Mouse (Mus musculus): ENCODE measurements around the gene Akap1. TPM values are rescaled to one million over a fixed set of nuclear protein-coding genes. Genes with fewer than 3 reads are reported as not detected.

Akap1 gene
- total RNA-seq, 2 experiments from 2014 or later, result 52.9 to 55.4 TPM

DNA sequence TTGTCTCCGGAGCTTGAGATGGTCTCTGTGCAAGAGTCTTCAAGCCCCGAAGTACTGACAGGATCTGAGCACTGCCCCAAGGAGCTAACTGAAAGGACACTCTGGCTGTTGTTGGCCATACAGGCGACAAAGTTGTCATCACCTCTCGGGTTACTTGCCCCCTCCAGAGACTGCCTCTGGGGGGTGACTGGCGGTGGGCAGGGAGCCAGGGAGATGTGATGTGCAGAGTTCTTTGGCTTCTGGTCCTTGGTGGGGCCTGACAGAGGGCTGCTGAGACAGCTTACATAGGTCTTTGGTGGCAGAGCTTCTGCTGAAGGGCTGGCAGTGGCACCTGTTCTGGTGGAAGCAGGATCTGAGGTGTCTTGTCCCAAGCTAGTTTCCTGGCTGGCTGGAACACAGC lies 20.0 kb downstream of the Akap1 start:
- intact Hi-C loops (cut with DNase I), result no loop called here
- DNase-seq, result no peak

GRCm38 (mm10) chr11:88843305-88843704 lies 21.1 kb downstream of the Akap1 start:
- DNase-seq, result no peak
- intact Hi-C loops (cut with DNase I), result no loop called here

GRCm38 (mm10) chr11:88842315-88842975 lies 21.9 kb downstream of the Akap1 start:
- intact Hi-C loops (cut with DNase I), result no loop called here
- DNase-seq, result no peak

DNA sequence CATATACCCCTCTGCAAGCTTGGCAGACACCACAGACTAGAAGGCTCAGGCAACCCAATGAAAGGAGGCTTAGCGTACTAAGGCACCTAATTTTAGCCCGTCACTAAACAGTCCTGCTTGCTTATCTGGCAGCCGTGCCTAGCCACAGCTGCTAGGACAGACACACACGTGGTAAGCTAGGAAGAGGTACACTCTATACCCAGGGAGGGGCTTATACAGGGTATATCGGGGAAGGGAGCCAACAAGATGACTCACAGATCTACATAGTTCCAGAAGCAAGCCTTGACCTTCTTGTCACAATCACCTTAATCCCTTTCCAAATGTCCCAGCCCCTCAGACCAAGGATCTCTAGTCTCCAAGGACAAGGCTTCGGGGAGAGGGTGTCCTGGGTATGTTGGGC lies 23.0 kb downstream of the Akap1 start:
- intact Hi-C loops (cut with DNase I), result no loop called here
- no peak for DNase-seq

DNA sequence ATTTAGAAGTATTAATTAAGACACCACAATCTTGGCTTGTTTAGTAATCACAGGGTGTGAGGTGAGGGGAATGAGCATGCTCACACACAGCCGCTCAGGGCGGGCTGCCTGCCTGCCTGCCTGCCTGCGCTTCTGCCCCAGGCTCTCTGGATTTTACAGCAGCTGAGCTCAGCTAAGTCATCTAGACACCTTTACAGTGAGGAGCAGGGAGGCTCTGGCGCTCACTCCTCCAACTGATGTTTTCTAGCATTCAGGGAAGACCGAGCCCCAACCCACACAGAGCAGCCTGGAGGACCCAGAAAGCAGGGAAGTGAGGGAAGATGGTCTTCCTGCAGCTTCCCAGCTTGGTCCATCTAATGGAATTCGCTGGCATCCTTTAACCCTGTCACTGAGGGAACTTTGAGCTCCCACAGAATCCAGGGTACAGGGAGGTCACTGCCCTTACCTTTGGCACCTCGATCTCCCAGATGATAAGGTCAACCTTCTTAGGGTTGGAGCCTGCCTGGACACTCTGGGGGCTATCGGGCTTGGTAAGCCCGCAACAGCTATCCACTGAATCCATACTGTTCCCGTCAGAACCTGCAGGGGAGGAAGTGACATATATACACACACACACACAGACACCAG lies 23.5 kb downstream of the Akap1 start:
- DNase-seq, result no peak
- intact Hi-C loops (cut with DNase I), result no loop called here

DNA sequence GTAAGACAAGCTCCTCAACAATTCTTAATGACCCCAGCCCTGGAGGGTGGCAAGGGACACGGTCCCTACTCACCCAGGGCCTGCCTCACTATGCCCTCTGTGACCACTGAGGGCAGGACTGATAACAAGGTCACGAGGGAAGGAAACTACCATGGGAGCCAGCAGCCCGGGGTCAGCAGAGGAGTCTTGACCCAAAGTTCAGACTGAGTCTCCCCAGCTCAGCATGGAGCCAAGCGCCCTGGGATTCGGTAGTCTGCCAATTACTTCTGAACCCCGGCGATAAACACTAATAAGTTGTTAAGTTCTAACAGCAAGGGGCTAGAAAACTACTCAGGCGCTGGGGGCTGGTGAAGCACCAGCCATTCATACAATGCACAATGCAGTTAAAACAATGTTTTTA lies 24.1 kb downstream of the Akap1 start:
- DNase-seq, result no peak
- intact Hi-C loops (cut with DNase I), result no loop called here

- no peak for DNase-seq
- intact Hi-C loops (cut with DNase I), result no loop called here
These were observed 25.0 kb downstream of the Akap1 start for GRCm38 (mm10) chr11:88839379-88839778.

GRCm38 (mm10) chr11:88838630-88839029 lies 25.8 kb downstream of the Akap1 start:
- no peak for DNase-seq
- intact Hi-C loops (cut with DNase I), result no loop called here

- no peak for DNase-seq
These were observed 29.8 kb downstream of the Akap1 start for GRCm38 (mm10) chr11:88834606-88835005.

GRCm38 (mm10) chr11:88834134-88834533 lies 30.3 kb downstream of the Akap1 start:
- intact Hi-C loops (cut with DNase I), result no loop called here
- no peak for DNase-seq

More at GRCm38 (mm10) chr11:88834606-88835005, 29.8 kb downstream of the Akap1 start:
- intact Hi-C loops (cut with DNase I), result no loop called here

DNA sequence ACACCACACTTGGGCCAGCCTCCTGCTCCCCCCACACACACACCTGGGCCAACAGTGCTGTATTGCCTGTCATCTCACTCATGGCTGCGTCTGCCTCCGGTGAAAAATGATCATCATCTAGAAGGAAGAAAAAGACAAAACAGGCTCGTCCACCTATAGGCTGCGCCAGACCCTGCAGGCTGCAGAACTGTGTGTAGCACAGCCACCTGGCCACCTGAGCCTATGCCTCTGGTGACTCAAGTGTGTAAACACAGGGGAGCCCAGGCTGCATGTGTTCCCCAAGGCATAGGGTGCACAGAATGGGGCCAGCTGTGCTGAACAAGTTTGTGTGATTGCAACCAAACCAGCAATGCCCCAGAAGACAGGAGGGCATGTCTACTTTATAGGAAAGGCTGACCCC lies 31.3 kb downstream of the Akap1 start:
- no peak for DNase-seq
- intact Hi-C loops (cut with DNase I), result no loop called here

- intact Hi-C loops (cut with DNase I), result no loop called here
- no peak for DNase-seq
These were observed 34.1 kb downstream of the Akap1 start for GRCm38 (mm10) chr11:88830257-88830804.

- intact Hi-C loops (cut with DNase I), result loop anchor here (10.0 kb wide), 2 partner anchors 534 to 774 kb away; partner anchors contain the start of gene Ccdc182
- no peak for DNase-seq
These were observed 35.9 kb downstream of the Akap1 start for GRCm38 (mm10) chr11:88828528-88828927.

GRCm38 (mm10) chr11:88825909-88826308 lies 38.5 kb downstream of the Akap1 start:
- DNase-seq, result peak; percentile 84
- intact Hi-C loops (cut with DNase I), result loop anchor here (10.0 kb wide), 2 partner anchors 531 to 771 kb away; partner anchors contain the start of gene Ccdc182

DNA sequence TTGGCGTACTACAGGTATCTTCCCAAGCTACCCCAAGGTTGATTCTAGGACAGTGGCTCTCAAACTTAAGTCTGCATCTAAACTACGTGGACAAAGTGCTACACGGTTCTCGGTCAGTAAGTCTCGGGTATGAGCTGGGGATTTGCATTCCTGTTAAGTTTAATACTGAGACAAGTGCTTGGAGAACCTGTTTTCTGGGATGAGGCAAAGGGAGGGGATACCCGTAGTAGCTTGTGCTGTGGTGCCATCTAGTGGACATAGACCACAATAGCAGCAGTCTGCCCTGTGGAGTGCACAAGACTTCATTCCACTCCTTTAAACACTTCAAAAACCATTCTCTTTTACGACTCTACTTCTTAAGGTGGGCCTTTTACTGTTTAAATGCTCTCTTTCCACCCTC lies 41.4 kb downstream of the Akap1 start:
- peak; percentile 59 for DNase-seq

GRCm38 (mm10) chr11:88822526-88822925 lies 41.9 kb downstream of the Akap1 start:
- no peak for DNase-seq
- intact Hi-C loops (cut with DNase I), result loop anchor here (5.0 to 10.0 kb wide), 3 partner anchors 528 to 850 kb away; partner anchors contain the start of gene Ccdc182

More for the DNA sequence above, 41.4 kb downstream of the Akap1 start:
- intact Hi-C loops (cut with DNase I), result loop anchor here (1.0 to 10.0 kb wide), 4 partner anchors 528 to 851 kb away; partner anchors contain the start of gene Ccdc182

DNA sequence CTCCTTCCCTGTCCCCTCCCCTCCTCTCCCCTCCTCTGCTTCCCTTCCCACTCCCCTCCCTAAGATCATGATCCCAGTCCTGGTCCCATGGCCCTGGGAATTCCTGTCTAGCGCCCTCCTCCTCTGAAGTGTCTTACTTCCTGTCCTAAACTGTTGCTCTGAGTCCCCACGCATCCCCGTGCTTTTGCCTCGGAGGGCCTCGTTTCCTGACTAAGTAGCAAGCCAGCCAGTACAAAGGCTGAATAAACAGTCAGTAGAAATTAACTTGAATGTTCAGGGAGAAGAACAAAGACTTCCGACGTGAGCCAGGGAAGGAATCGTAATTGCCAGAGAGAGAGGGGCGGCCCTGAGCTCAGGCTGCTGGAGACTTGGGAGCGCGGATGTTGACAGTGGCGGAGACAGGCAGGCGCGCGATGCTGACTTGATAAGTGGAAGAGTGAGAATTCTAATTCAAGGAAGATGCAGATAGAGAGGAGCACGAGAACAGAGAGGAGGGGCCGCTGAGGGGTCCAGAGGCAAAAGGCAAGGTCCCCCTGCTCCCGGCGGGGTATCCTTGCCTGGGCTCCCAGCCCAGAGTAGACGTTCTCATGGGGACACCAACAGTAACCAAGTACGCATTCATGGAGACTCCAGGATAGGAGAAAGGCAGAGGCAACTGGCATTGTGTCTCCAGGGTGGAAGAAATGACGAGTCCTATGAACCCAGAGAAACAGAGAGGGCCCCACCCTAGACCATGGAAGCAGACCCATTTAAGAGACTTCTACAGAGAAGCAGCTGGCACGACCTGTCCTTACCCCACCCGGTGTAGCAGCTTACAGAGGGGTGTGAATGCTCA lies 43.4 kb downstream of the Akap1 start:
- intact Hi-C loops (cut with DNase I), result loop anchor here (5.0 to 10.0 kb wide), 3 partner anchors 526 to 849 kb away; partner anchors contain the start of gene Ccdc182
- peak; percentile 49 for DNase-seq

GRCm38 (mm10) chr11:88820253-88820652 lies 44.1 kb downstream of the Akap1 start:
- intact Hi-C loops (cut with DNase I), result loop anchor here (5.0 to 10.0 kb wide), 3 partner anchors 525 to 848 kb away; partner anchors contain the start of gene Ccdc182
- DNase-seq, result no peak

- no peak for DNase-seq
- intact Hi-C loops (cut with DNase I), result loop anchor here (10.0 kb wide), 1 partner anchor 82 kb away; no protein-coding TSS in a partner anchor
These were observed 47.3 kb downstream of the Akap1 start for GRCm38 (mm10) chr11:88817061-88817460.

- intact Hi-C loops (cut with DNase I), result no loop called here
- no peak for DNase-seq
These were observed 61.0 kb downstream of the Akap1 start for GRCm38 (mm10) chr11:88803231-88804010.

Data from left cerebral cortex, postnatal 4 days (tissue).